Mouse (Mus musculus) ES-CJ7 (cell line): ENCODE measurements around the gene Naa20.
A peak's percentile ranks its signal among the peaks of the same experiment; 100 is the strongest.
"Not testable (repeated sequence)": the region's sequence is repeated elsewhere in the genome, so short reads cannot be mapped to it uniquely, and the experiment has no call there.

Experiments used
- DNase-seq: peaks from one replicate; pipeline ENCODE4 v3.0.0; 2011; ENCODE audit warnings: low read depth, low spot score

The Naa20 gene

DNA sequence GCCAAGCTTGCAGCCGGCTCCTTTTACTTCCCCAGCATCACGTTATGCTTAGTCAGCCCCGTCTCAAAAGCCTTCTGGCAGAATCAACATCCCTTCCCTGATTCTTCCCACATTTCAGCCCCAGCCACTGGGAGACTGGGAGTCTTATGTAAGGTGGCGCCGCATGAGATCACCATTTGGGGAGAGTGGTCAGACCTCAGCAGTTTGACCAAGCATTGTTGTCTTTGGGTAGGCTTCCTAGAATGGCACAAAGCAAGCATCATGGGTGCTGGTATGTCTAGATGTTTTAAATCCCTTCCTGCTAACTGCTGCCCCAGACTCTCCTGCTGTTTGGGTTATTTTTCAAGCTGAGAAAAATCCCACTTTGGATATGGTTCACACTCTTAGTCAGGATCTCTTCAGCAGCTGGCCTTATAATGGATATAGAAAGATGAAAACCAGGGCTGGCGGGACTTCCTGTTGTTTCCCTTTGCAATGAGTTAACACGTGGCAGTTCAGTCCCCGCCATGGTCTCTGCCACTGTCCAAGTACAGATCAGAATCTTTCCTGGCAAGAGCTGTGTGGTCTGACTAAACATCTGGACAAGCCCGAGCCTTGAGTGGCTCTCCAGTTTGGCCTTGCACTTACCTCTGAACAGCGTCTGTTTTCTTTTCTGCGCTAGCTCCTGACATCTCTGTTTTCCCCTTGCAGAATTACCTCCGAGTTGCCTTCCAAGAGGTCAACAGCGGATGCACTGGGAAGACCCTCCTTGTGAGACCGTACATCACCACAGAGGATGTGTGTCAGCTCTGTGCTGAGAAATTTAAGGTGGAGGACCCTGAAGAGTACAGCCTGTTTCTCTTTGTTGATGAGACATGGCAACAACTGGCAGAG lies 16.8 kb upstream of the Naa20 start:
- no peak for DNase-seq

DNA sequence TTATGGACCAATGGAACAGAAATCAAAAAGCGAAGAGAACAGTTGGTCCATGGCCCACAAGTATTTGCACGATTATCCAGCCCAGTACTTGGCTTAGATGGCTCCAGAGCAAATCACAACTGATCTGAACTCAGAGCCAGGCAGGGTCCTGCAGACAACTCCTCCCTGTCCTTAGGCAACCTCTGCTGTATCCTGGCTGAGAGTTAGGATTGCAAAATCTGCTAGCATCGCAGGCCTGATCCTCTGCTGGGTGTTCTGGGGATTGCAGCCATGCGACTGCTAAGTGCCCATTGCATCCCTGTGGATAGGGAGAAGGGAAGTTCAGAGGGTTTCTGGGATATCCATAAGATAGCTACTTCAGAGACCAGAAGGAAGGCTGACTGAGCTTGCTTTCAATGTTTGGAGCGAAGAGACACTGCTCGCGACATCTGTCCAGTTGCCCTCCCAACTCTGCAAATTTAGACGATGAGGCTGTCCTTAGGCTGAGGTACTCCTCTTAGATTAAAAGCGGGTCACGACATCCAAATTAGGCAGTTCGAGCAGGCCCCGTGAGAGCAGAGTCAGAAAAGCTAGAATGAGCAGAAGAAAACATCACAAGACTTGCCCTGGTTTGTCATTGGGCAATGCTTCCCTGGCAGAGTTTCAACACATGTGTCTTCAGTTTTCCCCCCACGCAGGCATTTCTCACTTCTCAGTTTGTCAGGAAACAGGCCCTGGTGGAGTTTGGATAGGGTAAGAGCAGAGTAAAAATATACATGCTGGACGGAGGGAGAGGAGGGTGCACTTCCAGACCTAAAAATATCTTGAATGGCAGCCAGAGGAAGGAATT lies 13.7 kb upstream of the Naa20 start:
- DNase-seq, result peak; percentile 71

DNA sequence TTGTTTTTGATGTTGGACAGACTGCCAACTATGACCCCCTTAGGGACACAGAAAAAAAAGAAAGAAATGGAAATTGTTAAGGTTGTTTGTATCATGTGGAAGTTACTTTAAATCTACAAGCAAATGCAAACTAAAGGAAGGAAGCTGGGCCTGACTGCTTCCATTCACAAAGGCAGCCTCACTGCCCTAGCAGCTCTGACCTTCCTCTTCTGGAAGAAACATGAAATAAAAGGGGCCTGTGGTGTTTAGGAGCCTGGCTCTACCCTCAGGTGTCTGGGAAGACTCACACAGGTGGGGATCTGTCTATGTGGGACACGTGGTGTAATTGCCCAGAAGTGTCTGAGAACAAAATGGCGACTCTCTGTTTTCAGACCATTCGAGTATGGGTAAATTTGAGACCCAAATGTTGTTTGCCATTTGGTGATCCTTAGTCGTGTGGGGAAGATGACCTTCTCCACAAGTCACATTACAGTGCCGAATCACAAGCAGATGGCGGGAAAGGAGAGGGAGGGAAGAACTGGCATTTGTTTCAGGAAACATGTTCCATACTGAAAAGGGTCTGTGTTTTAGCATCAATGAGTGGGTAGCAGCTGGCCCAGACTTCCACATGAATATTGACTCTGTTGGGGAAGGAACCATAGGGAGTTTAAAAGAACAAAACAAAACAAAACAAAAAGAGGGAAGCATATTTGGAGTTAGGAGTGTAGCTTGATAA lies 13.0 kb upstream of the Naa20 start:
- no peak for DNase-seq

DNA sequence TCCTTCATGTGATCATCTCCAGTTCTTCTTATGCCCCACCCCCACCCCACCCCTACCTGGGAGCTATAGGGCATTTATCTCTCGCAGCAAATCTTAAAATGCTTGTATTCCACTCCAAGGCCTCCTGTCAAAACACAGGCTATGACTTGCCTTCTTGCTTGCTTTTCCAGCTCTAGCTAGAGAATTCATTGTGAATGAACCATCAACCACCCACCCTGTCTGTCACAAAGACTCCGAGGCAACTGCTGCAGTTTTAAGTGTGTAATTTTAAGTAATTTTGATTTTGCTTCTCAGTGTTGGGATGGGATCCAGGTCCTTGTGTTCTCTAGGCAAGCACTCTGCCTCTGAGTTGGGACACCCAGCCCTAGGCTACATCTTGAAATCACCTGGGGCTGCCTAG lies 11.3 kb upstream of the Naa20 start:
- DNase-seq, result no peak

DNA sequence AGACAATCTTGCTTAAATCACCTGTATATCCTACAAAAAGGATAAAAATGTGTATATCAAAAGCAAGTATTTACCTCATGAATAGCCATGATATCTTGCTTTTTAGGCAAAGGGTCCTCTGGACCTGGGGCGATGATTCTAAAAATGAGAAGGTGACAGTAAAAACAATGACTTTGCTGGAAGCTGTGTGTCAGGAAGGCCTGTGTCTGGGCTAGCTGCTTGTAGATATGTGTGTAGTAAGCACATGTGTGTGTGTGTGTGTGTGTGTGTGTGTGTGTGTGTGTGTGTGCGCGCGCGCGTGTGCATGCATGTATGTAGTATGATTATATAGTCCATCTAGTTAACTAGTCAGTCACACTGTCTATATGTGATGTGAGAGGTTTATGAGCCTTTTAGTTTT lies 8.1 kb upstream of the Naa20 start:
- DNase-seq, result no peak

DNA sequence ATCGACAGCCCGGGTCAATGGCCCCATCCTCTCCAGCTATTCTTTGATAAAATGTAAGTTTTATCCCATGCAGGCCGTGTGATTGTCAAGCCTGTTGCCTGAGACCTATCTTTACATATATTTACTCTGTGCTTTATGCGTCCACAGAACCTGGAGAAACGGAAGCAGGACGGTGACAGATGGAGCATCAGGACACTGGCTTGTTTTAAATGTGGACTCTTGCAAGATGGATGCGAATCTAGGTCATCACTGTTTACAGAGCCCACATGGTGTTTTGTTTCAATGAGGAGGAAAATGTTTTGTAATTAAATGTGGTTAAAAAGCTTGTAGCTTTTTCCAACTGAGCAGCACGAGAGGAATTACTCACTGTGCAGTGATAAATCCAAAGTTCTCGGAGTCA lies 3.8 kb upstream of the Naa20 start:
- no peak for DNase-seq

DNA sequence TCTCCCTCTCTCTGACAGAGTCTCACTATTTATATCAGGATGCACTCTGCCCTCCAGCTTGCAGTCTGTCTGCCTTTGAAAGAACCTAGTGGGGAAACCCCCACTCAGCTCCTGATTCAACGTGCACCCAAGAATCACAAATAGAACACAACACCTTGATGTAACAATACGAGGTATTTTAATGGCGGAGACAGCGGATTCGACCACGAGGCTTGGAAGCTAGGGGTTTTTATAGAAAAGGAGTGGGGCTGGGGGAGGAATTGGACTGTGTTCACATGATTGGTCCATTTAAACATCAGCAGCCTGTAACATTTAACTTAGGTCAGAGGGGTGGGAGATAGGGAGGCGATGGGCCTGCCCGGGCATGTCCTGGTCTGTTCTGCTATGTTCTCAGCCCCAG lies 1.6 kb upstream of the Naa20 start:
- DNase-seq, result peak; percentile 41

DNA sequence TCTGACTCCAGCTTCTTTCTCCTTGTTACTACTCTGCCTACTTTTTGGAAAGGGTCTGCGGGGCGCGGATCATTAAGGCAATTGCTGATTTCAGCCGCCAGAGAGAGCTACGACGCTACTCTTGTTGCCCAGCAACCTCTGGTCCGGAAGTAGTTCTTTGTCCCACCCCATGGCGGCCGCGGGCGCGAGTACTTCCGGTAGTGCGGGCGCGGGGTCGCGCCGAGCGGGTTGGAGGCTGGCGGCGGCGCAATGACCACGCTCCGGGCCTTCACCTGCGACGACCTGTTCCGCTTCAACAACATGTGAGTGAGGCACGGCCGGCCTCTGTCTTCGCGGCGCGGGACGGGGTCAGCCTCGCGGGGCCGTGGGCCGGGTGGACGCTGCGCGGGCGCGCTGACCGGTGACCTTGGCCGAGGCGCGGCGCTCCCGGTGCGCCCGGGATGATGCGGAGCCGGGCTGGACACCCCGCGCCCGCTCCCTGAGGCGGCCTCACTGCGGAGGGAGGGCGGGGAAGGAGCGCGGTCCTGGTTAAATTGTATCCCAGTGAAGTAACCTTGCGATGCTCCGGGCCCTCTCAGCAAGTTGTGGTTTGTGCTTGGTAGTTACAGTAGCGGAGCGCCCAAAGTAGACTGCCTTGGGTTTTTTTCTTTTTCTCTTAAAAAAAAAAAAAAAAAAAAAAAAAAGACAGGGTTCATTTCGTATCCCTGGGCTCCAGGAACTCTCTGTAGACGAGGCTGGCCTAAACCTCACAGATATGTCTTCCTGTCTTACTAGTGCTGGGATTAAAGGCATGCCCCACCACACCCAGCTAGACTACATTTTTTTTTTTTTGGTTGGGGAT lies 1.4 kb downstream of the Naa20 start:
- peak; percentile 93 for DNase-seq

DNA sequence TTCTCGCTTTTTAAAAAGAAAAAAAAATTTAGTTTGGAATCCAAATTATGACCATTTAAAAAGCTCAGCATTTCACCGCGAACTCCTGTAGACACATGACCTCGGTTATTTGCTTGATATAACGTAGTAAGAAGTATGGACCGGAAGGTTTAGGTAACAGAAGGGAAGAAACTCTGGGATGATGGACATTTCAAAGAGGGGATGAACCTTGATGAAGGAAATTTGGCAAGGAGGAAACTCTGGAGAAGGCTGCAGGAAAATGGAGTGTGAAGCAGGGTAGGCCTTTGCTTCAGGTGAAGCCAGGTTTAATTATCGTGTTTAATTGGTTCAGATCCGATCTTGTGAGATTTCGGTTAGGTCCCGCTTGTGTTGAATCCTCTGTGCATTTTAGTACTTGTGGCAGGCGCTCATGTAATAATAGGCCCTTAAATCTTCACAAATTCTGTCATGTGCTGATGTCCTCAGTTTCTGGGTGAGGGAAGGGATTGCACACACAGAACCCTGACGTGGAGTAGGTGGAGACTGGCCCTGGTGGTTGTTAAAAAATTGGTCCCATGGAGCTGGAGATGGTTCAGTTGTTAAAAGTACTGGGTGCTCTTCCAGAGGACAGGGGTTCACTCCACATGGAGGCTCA lies 2.2 kb downstream of the Naa20 start:
- no peak for DNase-seq

DNA sequence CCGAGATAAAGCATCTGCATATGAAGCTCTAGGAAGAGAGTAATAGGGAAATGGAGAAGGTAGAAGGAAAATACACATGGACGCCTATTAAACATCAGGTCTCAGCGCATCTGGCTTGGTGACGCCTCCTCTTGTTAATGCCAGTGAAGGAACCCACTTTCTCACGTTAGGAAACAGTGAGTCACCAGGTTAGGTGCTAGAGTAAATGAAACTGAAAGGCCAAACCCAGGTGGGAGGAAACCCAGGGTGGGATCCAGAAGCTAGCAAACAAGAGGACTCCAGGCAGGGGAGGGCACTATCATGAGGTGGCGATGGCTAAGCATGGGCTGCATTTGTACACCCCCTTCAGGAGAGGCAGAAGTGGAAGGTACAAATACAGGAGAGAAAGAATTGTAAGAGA lies 3.3 kb downstream of the Naa20 start:
- no peak for DNase-seq

DNA sequence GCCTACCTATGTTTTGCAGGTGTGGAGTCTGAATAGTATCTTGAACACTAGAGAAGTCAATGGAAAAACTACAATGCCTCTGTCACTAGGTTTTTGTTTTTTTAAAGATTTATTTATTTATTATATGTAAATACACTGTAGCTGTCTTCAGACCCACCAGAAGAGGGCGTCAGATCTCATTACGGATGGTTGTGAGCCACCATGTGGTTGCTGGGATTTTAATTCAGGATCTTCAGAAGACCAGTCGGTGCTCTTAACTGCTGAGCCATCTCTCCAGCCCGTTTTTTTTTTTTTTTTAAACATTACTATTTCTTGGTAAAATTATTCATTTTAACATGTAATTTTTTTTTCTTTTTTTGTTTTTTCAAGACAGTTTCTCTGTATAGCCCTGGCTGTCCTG lies 4.0 kb downstream of the Naa20 start:
- not testable (repeated sequence) for DNase-seq

DNA sequence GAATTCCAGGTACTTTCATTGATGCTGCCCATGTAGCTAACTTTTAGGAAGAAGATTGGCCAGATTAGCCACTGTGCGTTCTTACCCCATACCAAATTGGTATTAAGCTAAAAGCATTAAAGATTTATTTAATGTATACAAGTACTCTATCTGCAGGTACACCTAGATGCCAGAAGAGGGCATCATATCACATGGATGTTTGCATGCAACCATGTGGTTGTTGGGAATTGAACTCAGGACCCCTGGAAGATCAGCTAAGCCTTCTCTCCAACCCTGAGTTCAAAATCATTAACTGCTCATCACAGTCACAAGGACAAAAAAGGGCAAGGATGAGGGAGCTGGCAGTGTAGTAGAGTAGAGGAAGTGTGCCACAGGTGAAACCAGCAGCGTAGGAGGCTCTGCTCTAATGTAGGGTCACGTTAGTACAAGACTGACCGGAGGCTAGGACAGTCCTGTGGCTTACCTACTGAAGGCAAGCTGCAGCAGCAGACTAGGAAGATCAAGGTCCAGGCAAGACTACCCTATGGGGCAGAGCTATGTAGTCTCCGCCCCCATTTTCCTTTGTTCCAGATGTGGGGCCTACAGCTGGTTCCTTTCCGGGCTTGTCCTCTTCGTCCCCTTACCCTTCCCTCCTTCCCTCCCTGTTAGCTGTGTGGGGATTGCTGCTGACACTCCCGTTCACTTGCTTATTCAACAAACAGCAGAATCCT lies 19.2 kb downstream of the Naa20 start:
- DNase-seq, result no peak

DNA sequence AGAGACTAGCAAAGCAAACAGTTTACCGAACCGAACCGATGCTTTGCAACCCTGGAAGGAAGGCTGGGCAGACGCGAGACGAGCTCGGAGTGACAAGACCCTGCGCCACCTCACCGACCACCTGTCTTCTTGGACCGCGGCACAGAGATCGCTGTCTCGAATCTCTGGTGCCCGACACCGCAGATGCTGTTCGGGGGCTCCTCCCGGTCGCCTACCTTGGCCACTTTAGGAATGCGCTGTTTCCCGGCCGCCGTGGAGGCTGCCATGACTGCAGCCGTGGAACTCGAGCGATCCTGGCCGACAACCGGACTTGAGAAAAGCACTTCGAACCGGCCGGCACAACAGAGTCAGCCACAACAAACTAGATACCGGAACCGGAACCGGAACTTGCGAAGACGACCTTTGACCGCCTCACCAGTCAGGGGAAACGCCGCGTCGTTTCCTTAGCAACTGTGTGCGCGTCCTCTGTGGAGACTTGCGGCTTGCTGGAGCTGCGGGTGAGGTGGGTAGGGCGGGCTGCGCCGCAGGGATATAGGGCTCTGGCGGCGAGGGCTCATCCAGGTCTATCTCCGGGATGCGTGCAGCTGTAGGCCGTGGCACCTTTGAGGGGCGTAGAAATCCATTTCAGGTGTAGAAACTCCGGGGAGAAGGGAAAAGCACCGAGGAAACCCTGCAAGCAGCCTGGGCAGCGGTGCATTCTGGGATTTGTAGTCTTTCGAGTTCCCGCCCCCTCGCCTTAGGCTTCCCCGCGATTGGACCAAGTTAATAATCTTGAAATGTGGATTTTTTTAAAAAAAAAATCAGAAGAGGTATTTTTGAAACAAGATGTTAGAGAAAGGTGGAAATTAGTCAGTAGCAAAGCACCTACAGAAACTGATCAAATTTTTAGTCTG lies 32.7 kb downstream of the Naa20 start, which contains the start of the genes Cfap61 and Crnkl1:
Gene Cfap61, plus strand, starts transcription at position 446 of the 893 bp plus-strand sequence.
Gene Crnkl1, minus strand, starts transcription at position 676 of the 893 bp plus-strand sequence.
- DNase-seq, result peak; percentile 94

DNA sequence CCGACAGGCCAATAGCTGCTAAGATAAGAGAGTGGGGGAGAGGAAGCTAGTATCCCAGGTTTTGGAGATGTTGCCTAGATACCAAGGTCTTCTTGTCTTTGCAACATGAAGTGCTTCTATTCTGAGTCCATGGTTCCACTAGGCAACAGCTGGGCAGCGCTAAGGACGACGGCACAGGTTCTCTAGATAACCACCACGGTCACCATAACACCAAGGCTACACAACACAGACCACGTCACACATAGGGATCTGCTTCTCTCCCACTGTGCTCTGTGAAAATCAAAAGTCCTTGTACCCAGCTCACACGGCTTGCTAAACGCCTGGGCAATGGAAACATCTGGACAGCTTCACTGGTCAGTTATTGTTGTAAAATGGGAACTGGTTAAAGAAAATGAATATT lies 35.1 kb downstream of the Naa20 start:
- no peak for DNase-seq

DNA sequence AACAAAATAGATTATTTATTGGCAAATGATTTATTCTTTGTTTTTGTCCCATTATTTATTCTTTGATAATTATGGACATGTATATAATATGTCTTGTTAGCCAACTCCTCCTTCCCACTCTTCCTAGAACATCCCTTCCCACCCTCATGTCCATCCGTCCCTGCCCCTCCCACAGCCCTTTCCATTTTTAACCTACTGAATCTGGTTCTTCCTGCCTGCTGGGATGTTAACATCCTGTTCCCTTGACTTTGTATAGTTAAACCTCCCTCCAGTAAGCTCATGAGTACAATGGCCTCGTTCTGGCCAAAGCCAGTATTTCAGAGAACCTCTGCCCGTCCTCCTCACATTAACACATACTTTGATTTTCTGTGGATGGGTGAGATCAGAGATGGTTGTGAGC lies 39.5 kb downstream of the Naa20 start:
- DNase-seq, result peak; percentile 17

DNA sequence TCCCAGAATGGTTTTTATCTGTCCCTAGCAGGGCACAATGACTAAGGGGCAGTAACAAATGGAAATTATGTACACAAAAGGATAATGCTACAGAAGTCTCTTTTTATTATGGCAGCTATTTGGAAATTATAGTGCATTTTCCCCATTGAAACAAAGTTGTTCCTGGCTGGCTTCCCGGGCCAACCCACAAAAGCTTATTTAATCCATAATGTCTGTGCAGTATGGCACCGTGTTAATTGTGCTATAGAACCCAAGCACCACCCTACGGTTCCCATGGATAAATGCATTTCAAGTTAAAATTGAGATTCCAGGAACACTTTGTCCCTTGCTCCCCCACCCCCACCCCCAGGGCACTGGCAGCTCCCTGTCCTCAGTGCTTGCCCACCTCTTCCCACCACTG lies 42.4 kb downstream of the Naa20 start:
- DNase-seq, result no peak

DNA sequence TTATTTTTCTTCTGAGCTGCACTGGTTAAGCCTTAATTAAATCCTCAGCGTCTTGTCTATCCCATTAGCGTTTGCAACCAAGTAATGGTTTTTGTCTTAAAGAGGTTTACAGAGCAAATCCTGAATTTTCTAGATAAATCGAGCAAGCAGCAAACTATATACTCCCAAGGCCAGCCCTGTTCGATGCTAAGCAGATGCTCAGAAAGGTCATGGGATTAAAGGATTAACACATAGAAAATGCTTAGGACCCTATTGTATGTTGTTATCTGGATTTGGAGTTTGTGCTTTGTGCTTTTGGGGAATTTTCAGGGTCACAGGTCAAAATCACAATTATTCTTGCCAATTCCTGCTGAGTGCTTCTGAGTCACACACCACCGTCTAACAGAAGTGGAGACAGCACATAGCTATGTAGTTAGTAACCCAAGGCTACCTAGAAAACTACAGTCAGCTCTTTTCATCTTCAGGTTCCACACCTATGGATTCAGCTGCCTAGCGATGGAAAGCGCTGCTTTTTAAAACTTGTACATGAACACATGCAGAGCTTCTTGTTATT lies 46.6 kb downstream of the Naa20 start:
- DNase-seq, result no peak

DNA sequence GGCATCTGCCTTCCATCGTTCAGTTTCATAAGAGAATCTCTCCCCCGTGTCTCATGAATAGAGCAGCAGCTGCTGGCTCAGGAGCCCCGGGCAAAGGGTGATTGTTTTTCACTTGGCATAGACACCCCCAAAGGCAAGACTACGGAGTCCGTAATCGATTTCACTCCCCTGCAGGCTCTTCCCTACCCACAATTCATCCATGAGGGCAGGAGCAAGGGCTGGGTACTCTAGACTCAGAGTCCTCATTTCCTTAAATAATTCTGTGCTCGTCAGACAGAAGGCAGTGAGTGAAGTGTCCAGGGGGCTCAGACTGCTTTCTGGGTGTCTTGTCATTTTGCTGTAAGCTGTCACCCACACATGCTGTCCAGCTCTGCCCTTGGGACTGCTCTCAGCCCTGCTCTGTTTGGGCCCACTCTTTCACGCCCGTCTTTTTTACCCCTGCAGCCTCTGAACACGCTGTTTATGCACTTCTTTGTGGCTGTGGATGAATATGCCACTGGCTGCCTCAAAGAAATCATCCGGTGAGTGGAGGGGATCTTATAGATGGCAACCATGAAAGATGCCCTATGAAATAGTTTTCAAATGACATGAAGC lies 47.7 kb downstream of the Naa20 start:
- DNase-seq, result no peak
